Mouse (Mus musculus): ENCODE measurements at regions not wholly inside any gene's neighbourhood (a gene's known extent, or its start where the extent isn't known, plus 50 kb on each side); places are given as distances from the start of the nearest gene placed in this dataset.

- DNase-seq = peak; percentile 2 to 4
These were observed 973.8 kb downstream of the Gsdmc2 start for GRCm38 (mm10) chr15:62871082-62871766.

- no peak for DNase-seq
These were observed 982.4 kb downstream of the Gsdmc2 start for GRCm38 (mm10) chr15:62862574-62862973.

- no peak for DNase-seq
These were observed 983.6 kb downstream of the Gsdmc2 start for GRCm38 (mm10) chr15:62861422-62861821.

- DNase-seq = peak; percentile 47 to 68
These were observed 995.7 kb downstream of the Gsdmc2 start for GRCm38 (mm10) chr15:62849326-62849725.

GRCm38 (mm10) chr15:62845884-62846283 is 999.1 kb downstream of the Gsdmc2 start:
- DNase-seq = no peak

- DNase-seq = no peak
These were observed 1019.4 kb downstream of the Gsdmc2 start for GRCm38 (mm10) chr15:62825586-62825985.

- DNase-seq = no peak
These were observed 1021.0 kb downstream of the Gsdmc2 start for GRCm38 (mm10) chr15:62823861-62824518.

DNA sequence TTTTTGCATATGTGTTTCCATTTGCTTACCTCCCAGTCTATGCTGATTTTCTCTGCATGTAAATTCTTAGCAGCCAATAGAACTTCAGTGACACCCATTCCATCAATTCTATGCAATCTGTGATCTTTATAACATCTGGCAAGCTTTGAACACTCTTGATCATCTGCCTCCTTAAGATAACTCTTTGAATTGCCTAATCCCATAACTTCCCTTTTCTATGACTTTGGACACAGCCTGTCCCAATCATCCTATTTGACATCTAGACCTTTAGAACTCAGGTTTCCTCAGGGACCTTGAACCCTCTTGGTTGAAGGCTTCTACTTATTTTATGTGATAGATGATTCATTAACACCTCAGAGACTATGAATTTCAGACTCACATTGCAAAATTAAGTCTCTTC is 1022.7 kb downstream of the Gsdmc2 start:
- DNase-seq = no peak

GRCm38 (mm10) chr15:62813093-62813492 is 1031.9 kb downstream of the Gsdmc2 start:
- DNase-seq = no peak

- DNase-seq = no peak
These were observed 1033.0 kb downstream of the Gsdmc2 start for GRCm38 (mm10) chr15:62812026-62812425.

- no peak for DNase-seq
These were observed 1035.7 kb downstream of the Gsdmc2 start for GRCm38 (mm10) chr15:62809320-62809719.

GRCm38 (mm10) chr15:62808087-62808808 is 1036.7 kb downstream of the Gsdmc2 start:
- DNase-seq = no peak

DNA sequence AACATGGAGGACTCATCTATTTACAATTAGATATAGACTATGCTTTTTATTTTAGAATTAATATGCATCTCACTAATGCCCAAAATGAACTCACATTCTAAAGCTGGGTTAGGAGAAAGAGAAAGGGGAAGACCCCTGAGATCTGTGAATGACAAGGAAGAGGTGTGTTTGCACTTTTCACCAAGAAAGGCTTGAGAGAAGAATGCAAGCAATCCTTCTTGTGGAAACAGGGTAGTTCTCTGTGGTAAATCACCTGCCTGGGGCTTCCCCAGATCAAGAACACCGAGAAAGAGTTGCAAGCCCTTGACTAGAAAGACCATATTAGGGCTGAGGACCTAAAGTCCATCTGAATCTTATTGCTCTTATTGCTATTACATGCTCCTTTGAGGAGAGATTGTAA is 1037.6 kb downstream of the Gsdmc2 start:
- DNase-seq = no peak

GRCm38 (mm10) chr15:62802770-62803169 is 1042.2 kb downstream of the Gsdmc2 start:
- DNase-seq = peak in 1 of 2 experiments; percentile 32

- DNase-seq = no peak
These were observed 1046.2 kb downstream of the Gsdmc2 start for GRCm38 (mm10) chr15:62798731-62799130.

GRCm38 (mm10) chr15:62793569-62793968 is 1051.4 kb downstream of the Gsdmc2 start:
- no peak for DNase-seq

DNA sequence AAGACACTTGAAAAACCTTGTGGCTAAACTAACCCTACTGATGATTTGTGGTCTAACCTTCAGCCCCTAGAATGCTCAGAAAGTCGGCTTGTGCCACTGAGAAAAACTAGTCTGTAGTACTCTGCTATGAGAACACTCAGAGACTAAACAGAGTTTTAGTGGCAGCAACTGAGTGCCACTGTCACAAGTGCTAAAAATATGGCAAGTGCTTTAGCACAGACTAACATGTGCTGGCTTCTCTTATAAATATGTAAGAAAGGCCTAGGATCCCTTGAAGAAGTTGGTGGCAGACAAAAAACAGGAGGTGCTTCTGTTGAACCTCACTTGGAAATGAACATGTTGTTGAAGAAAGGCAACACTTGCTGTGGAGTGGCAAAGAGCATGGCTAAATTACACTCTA is 1052.9 kb downstream of the Gsdmc2 start:
- DNase-seq = no peak

- DNase-seq = no peak
These were observed 1057.2 kb downstream of the Gsdmc2 start for GRCm38 (mm10) chr15:62787753-62788152.

DNA sequence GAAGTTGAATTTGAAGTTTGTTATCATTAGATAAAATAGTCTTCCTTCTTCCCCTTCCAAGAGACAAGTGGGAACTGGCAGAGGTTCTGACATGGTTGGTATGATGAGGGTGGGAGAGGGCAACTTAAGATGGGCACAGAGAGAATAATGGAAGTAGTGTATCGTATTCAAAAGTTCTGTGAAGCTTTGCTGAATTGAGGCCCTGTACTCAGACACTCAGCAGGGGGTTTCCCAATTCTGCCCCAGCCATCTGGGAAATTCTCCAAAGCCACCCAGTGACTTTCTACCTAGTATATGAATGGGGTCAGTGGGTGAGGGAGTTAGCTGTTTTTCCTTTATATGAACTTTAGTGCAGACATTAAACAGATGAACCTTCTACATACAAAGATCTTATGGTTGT is 1058.7 kb downstream of the Gsdmc2 start:
- no peak for DNase-seq

GRCm38 (mm10) chr15:62784456-62785139 is 1060.4 kb downstream of the Gsdmc2 start:
- DNase-seq = no peak

- DNase-seq = no peak
These were observed 1066.1 kb downstream of the Gsdmc2 start for GRCm38 (mm10) chr15:62778899-62779298.

DNA sequence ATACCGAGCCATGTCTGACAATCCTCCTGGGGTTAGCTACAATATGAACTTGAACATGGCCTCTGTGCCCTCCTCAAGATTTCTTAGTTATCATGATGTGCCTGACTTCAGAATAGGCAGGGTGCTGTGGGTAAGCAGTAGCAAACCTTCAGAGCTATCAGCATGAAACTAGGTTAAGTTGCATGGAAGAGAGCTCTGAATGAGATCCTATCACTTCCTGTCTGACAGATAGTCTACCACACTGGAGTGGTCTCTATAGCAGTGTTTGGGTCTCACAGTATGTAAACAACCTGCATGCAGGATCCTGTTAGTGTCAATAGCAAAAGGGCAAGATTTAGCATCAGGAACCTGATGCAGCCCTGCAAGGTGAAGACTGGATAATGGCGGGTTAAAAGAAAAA is 1092.3 kb downstream of the Gsdmc2 start:
- no peak for DNase-seq

DNA sequence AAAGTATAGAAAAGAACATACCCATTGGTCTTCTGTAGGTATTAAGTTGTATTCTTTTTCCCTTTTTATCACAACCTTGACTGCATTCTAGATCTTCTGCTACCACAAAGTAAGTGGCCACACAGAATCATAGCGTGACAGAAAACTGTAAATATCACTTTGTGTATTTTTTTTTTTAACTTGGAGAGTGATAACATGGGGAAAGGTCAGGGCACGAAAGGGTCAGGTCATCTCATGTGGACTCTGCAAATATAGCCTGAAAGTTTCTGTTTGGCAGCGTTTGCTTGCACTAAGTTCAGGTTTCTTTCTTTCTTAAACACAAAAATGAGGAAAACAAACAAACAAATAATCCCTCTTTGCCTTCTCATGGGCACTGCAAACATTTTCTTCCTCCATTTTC is 1101.1 kb downstream of the Gsdmc2 start:
- DNase-seq = no peak

Data from adrenal gland, postnatal 36 days (tissue).